Mouse (Mus musculus) lung, adult 2 months (tissue): ENCODE data around the gene Chd9.

ENCODE experiments used
- CTCF ChIP-seq: fragments of 200-500 bp; IDR thresholded peaks from 2 replicates; pipeline ENCODE4 v1.5.1; 2011; ENCODE audit warnings: mild to moderate bottlenecking, low read length, control low read depth; ENCODE audit not compliant: insufficient read depth
- POLR2A ChIP-seq: fragments of 200-500 bp; IDR thresholded peaks from 2 replicates; pipeline ENCODE4 v1.6.1; 2011; ENCODE audit warnings: low read depth, mild to moderate bottlenecking, control low read depth, low read length, borderline replicate concordance; ENCODE audit errors: extremely low read depth

DNA sequence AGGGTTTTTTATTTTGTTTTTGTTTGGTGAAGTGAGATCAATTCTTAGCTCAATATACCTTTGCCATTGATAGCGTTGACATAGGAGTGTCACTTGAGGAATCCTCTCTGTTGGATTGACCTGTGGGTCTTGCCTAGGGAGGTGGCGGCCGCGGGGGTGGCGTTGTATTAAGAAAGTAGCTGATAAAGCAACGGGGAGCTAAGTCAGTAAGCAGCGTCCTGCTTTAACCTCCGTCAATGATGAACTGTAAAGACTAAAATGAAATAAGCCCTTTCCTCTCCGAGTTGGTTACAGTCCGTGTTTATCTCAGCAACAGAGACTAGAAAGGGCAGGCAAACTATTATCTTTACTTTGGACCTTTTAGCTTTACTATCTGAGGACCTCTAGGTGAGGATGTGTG, 241.3 kb downstream of the Chd9 start:
- TF ChIP-seq POLR2A (no peak), CTCF (no peak)
